Mouse (Mus musculus): Measurements from ENCODE around the gene Acadvl.

Acadvl gene

DNA sequence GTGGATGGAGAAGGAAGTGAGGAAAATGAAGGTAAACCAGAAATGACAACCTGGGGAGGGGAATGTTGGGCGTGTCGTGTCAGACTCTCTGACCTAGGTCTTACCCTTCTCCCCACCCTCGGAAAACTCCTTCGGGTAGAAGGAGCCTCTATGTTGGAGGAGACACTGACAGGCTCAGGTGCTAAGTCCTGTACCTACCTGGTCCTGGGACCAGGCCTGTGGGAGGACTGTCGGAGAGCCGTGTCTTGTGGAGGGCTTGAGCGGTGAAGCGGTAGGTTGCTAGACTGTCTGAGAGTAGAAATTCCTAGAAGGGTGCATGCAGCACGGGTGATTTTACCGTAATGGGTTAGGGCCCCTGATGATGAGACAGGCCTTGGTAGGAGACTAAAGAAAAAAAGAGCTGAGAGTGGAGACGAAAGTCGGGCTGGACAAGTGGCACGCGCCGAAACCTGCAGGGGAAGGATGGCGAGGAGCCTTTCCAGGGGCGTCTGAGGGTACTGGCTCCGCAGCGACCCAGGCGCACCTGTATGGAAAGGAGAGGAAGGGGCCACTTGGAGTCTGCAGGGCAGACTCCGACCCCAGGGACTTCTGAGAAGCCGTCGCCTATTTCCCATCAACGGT lies 50.5 kb downstream of the Acadvl start, which contains the start of gene Cldn7:
TSS of gene Cldn7 (plus strand) at position 130 of the 621 bp plus-strand sequence.
- TF ChIP-seq POU5F1 (IDR thresholded peaks at IDR 0.05; ENCODE audit: borderline replicate concordance, low read length): no peak
- peaks cover 39% of the 10 kb centered on the region for H3K4me1 ChIP-seq (replicated peaks; ENCODE audit: low read depth, low read length)
- H3K9me3 ChIP-seq (ENCODE audit: low read length): no peaks in the 10 kb centered on the region
- peaks cover 44% of the 10 kb centered on the region for H3K27me3 ChIP-seq (ENCODE audit: insufficient read depth, low read length)
- peaks cover 22% of the 10 kb centered on the region for H3K36me3 ChIP-seq (ENCODE audit: insufficient read depth, low read length)
- H3K4me3 ChIP-seq (replicated peaks; ENCODE audit: low read length): peak within 1 kb of the TSS; percentile 79

DNA sequence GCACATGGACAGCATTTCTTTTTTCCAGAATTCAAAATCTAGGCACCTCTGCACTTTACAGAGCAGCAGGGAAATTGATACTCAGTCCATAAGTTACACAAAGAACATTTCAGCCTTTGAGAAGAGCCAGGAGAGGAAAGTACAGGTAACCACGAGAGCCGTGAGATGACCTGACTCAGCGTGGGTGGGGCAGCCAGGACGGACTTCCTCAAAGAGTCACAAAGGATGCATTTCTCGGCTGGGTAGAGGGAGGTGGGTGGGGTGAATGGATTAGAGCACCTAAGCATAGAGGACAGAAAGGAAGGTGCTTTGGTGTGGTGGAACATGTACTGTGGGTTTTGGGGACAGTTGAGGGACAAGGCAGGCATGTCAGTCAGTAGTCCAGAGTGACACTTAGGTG lies 53.4 kb downstream of the Acadvl start:
- Histone ChIP-seq H3K9me3 (ENCODE audit: low read length) (no peaks in the 10 kb centered on the region), H3K4me1 (replicated peaks; ENCODE audit: low read depth, low read length) (peaks cover 28% of the 10 kb centered on the region), H3K36me3 (ENCODE audit: insufficient read depth, low read length) (no peaks in the 10 kb centered on the region), H3K4me3 (replicated peaks; ENCODE audit: low read length) (no peak overlapping the region), H3K27me3 (ENCODE audit: insufficient read depth, low read length) (peaks cover 43% of the 10 kb centered on the region)
- no peak for TF ChIP-seq NANOG (IDR thresholded peaks at IDR 0.05; ENCODE audit: borderline replicate concordance, low read length)
- no peak for TF ChIP-seq POU5F1 (IDR thresholded peaks at IDR 0.05; ENCODE audit: borderline replicate concordance, low read length)
- no peak for TF ChIP-seq CTCF (conservative IDR thresholded peaks at IDR 0.05; ENCODE audit: low read length)

DNA sequence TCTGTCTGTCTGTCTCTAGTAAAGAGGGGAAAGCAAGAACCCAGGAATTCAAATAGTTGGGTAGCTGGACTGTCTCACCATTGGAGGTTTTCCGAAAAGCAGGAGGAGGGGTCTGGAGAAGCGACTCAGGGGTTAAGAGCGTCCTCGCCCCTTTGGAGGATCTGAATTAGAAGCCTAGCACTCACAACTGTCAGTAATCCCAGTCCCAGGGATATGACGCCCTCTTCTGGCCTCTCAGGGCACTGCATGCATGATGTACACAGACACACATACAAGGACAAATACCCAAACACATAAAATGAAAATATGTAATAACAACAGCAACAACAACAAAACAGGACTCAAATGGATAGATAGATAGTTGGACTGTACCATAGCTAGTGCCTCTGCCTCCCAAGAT lies 54.6 kb downstream of the Acadvl start:
- peaks cover 18% of the 10 kb centered on the region for H3K4me1 ChIP-seq (replicated peaks; ENCODE audit: low read depth, low read length)
- peaks cover 31% of the 10 kb centered on the region for H3K27me3 ChIP-seq (ENCODE audit: insufficient read depth, low read length)
- no peak for TF ChIP-seq POU5F1 (IDR thresholded peaks at IDR 0.05; ENCODE audit: borderline replicate concordance, low read length)
- TF ChIP-seq CTCF (conservative IDR thresholded peaks at IDR 0.05; ENCODE audit: low read length): peak; percentile 92
- H3K9me3 ChIP-seq (ENCODE audit: low read length): no peaks in the 10 kb centered on the region
- H3K36me3 ChIP-seq (ENCODE audit: insufficient read depth, low read length): no peaks in the 10 kb centered on the region
- no peak overlapping the region for H3K4me3 ChIP-seq (replicated peaks; ENCODE audit: low read length)
